Mouse (Mus musculus): ENCODE data around the gene Bcl7c. TPM values are rescaled to one million over a fixed set of nuclear protein-coding genes. Genes with fewer than 3 reads are reported as not detected.

Bcl7c gene
- total RNA-seq, 2 experiments from 2014 or later: 61.0 to 94.3 TPM

GRCm38 (mm10) chr7:127689626-127690280, 19.0 kb downstream of the Bcl7c start:
- no peak for ATAC-seq (replicated peaks; ENCODE audit: low FRiP score, low TSS enrichment, poor library complexity, severe bottlenecking)

GRCm38 (mm10) chr7:127688935-127689334, 19.8 kb downstream of the Bcl7c start:
- no peak for ATAC-seq (replicated peaks; ENCODE audit: low FRiP score, low TSS enrichment, poor library complexity, severe bottlenecking)

- no peak for ATAC-seq (replicated peaks; ENCODE audit: low FRiP score, low TSS enrichment, poor library complexity, severe bottlenecking)
These were observed 21.8 kb downstream of the Bcl7c start for GRCm38 (mm10) chr7:127686740-127687449.

GRCm38 (mm10) chr7:127685304-127686018, 23.3 kb downstream of the Bcl7c start:
- no peak for ATAC-seq (replicated peaks; ENCODE audit: low FRiP score, low TSS enrichment, poor library complexity, severe bottlenecking)

GRCm38 (mm10) chr7:127681888-127682553, 26.7 kb downstream of the Bcl7c start:
- peak; percentile 79 for ATAC-seq (replicated peaks; ENCODE audit: low FRiP score, low TSS enrichment, poor library complexity, severe bottlenecking)

- no peak for ATAC-seq (replicated peaks; ENCODE audit: low FRiP score, low TSS enrichment, poor library complexity, severe bottlenecking)
These were observed 28.2 kb downstream of the Bcl7c start for GRCm38 (mm10) chr7:127680541-127680940.

GRCm38 (mm10) chr7:127678811-127679210, 29.9 kb downstream of the Bcl7c start:
- ATAC-seq (replicated peaks; ENCODE audit: low FRiP score, low TSS enrichment, poor library complexity, severe bottlenecking): no peak

GRCm38 (mm10) chr7:127677609-127678008, 31.1 kb downstream of the Bcl7c start:
- ATAC-seq (replicated peaks; ENCODE audit: low FRiP score, low TSS enrichment, poor library complexity, severe bottlenecking): no peak

GRCm38 (mm10) chr7:127677077-127677476, 31.7 kb downstream of the Bcl7c start:
- ATAC-seq (replicated peaks; ENCODE audit: low FRiP score, low TSS enrichment, poor library complexity, severe bottlenecking): 0 out of 2 replicates have a peak, but pooled peaks have one; percentile 43

GRCm38 (mm10) chr7:127675391-127675811, 33.3 kb downstream of the Bcl7c start:
- 0 out of 2 replicates have a peak, but pooled peaks have one; percentile 6 for ATAC-seq (replicated peaks; ENCODE audit: low FRiP score, low TSS enrichment, poor library complexity, severe bottlenecking)

- ATAC-seq (replicated peaks; ENCODE audit: low FRiP score, low TSS enrichment, poor library complexity, severe bottlenecking): peak; percentile 83
These were observed 33.8 kb downstream of the Bcl7c start for GRCm38 (mm10) chr7:127674977-127675376.

- ATAC-seq (replicated peaks; ENCODE audit: low FRiP score, low TSS enrichment, poor library complexity, severe bottlenecking): no peak
These were observed 36.0 kb downstream of the Bcl7c start for GRCm38 (mm10) chr7:127672776-127673175.

- ATAC-seq (replicated peaks; ENCODE audit: low FRiP score, low TSS enrichment, poor library complexity, severe bottlenecking): no peak
These were observed 36.6 kb downstream of the Bcl7c start for GRCm38 (mm10) chr7:127671880-127672774.

GRCm38 (mm10) chr7:127667171-127667570, 41.6 kb downstream of the Bcl7c start:
- no peak for ATAC-seq (replicated peaks; ENCODE audit: low FRiP score, low TSS enrichment, poor library complexity, severe bottlenecking)

GRCm38 (mm10) chr7:127666679-127667078, 42.1 kb downstream of the Bcl7c start:
- ATAC-seq (replicated peaks; ENCODE audit: low FRiP score, low TSS enrichment, poor library complexity, severe bottlenecking): no peak

GRCm38 (mm10) chr7:127666066-127666654, 42.6 kb downstream of the Bcl7c start:
- no peak for ATAC-seq (replicated peaks; ENCODE audit: low FRiP score, low TSS enrichment, poor library complexity, severe bottlenecking)

GRCm38 (mm10) chr7:127662926-127663325, 45.8 kb downstream of the Bcl7c start:
- no peak for ATAC-seq (replicated peaks; ENCODE audit: low FRiP score, low TSS enrichment, poor library complexity, severe bottlenecking)

- no peak for ATAC-seq (replicated peaks; ENCODE audit: low FRiP score, low TSS enrichment, poor library complexity, severe bottlenecking)
These were observed 46.9 kb downstream of the Bcl7c start for GRCm38 (mm10) chr7:127661833-127662232.
